Mouse (Mus musculus): ENCODE measurements at regions not wholly inside any gene's neighbourhood (a gene's known extent, or its start where the extent isn't known, plus 50 kb on each side); places are given as distances from the start of the nearest gene placed in this dataset.

DNA sequence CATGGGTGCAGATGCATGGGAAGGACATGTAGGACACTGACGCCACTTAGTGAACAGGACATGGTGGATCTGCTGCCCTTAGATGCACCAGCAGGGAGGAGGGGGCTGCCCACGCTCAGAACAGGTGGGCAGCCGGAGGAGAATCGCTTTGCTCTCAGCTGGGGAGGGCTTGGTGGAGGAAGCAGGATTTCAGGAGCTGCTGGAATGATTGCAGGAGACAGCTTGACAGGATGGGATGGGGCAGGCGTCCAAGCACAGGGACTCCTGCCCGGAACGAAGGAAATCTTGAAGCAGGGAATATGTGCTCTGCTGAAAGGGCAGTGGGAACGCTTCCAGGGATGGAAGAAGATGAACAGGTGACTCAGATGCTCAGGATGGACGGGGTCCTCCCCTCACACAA lies 773.9 kb upstream of the Car8 start:
- Histone ChIP-seq H3K9me3 (ENCODE audit: low read length) (no peaks in the 10 kb centered on the region), H3K27me3 (ENCODE audit: insufficient read depth, low read length) (no peaks in the 10 kb centered on the region), H3K36me3 (replicated peaks; ENCODE audit: insufficient read depth, low read length) (no peaks in the 10 kb centered on the region), H3K4me1 (ENCODE audit: insufficient read depth) (0 out of 2 replicates have a peak, but pooled peaks cover 6% of the 10 kb centered on the region), H3K4me2 (ENCODE audit: low read depth, low read length) (no peak overlapping the region), H3K9ac (replicated peaks) (no peak overlapping the region), H3K27ac (ENCODE audit: low read depth) (no peak overlapping the region), H3K4me3 (ENCODE audit: low read depth, low read length) (no peak overlapping the region)
- WGBS (ENCODE audit: insufficient replicate concordance), result 74% methylated on average over 9 of the region's 9 CpGs
- TF ChIP-seq EP300 (IDR thresholded peaks at IDR 0.05; ENCODE audit: low read depth) (no peak), CTCF (IDR thresholded peaks at IDR 0.05; ENCODE audit: low read depth) (no peak)
- DNase-seq, result no peak
- no peak for ATAC-seq

DNA sequence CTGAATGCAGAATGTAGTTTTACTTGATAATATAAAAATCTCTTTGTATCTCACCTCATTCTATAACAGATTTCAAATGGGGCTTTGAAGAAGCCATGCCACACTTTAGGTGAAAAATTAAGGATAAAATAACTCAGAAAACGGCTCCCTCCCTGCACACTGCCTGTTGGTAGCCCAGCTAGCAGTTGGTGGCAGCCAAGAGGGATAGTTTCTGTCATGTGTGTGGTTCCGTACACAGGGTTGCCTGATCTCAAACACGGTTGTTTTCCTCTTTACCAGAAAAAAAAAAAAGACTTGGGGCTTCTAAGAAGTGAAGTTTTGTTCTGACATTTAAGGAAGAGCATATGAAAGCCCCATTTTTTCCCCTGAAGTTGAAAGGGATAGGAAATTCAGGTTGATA lies 773.1 kb upstream of the Car8 start:
- no peak for ATAC-seq
- 51% methylated on average over 3 of the region's 3 CpGs for WGBS (ENCODE audit: insufficient replicate concordance)
- H3K36me3 ChIP-seq (replicated peaks; ENCODE audit: insufficient read depth, low read length), result no peaks in the 10 kb centered on the region
- TF ChIP-seq CTCF (IDR thresholded peaks at IDR 0.05; ENCODE audit: low read depth) (no peak), EP300 (IDR thresholded peaks at IDR 0.05; ENCODE audit: low read depth) (no peak)
- no peak overlapping the region for H3K4me2 ChIP-seq (ENCODE audit: low read depth, low read length)
- 0 out of 2 replicates have a peak, but pooled peaks cover 6% of the 10 kb centered on the region for H3K4me1 ChIP-seq (ENCODE audit: insufficient read depth)
- H3K4me3 ChIP-seq (ENCODE audit: low read depth, low read length), result no peak overlapping the region
- no peak overlapping the region for H3K27ac ChIP-seq (ENCODE audit: low read depth)
- DNase-seq, result no peak
- no peak overlapping the region for H3K9ac ChIP-seq (replicated peaks)
- H3K9me3 ChIP-seq (ENCODE audit: low read length), result no peaks in the 10 kb centered on the region
- no peaks in the 10 kb centered on the region for H3K27me3 ChIP-seq (ENCODE audit: insufficient read depth, low read length)

DNA sequence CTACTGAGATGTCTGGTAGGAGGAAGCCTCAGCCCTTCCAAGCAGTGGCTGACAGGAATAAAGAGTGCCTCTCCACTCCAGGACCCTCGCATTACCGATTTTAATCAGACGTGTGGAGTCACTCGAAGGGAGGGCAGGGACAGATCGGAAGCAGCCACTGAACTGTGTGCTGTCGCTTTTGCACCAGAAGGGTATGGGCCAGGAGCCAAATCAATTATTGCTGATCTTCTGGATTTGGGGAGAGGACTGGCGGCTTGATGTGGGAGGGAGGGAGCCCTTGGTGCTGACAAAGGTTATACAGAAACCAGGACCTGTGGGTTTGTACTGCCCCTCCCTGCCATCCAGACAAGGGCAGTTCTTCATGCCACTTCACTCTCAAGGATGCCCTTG lies 772.3 kb upstream of the Car8 start:
- Histone ChIP-seq H3K9ac (replicated peaks) (no peak overlapping the region), H3K4me2 (ENCODE audit: low read depth, low read length) (no peak overlapping the region), H3K4me1 (ENCODE audit: insufficient read depth) (0 out of 2 replicates have a peak, but pooled peaks cover 5% of the 10 kb centered on the region), H3K36me3 (replicated peaks; ENCODE audit: insufficient read depth, low read length) (no peaks in the 10 kb centered on the region), H3K27me3 (ENCODE audit: insufficient read depth, low read length) (no peaks in the 10 kb centered on the region), H3K27ac (ENCODE audit: low read depth) (no peak overlapping the region), H3K4me3 (ENCODE audit: low read depth, low read length) (no peak overlapping the region), H3K9me3 (ENCODE audit: low read length) (no peaks in the 10 kb centered on the region)
- DNase-seq, result no peak
- WGBS (ENCODE audit: insufficient replicate concordance), result 64% methylated on average over 7 of the region's 7 CpGs
- no peak for ATAC-seq
- TF ChIP-seq EP300 (IDR thresholded peaks at IDR 0.05; ENCODE audit: low read depth) (no peak), CTCF (IDR thresholded peaks at IDR 0.05; ENCODE audit: low read depth) (no peak)

DNA sequence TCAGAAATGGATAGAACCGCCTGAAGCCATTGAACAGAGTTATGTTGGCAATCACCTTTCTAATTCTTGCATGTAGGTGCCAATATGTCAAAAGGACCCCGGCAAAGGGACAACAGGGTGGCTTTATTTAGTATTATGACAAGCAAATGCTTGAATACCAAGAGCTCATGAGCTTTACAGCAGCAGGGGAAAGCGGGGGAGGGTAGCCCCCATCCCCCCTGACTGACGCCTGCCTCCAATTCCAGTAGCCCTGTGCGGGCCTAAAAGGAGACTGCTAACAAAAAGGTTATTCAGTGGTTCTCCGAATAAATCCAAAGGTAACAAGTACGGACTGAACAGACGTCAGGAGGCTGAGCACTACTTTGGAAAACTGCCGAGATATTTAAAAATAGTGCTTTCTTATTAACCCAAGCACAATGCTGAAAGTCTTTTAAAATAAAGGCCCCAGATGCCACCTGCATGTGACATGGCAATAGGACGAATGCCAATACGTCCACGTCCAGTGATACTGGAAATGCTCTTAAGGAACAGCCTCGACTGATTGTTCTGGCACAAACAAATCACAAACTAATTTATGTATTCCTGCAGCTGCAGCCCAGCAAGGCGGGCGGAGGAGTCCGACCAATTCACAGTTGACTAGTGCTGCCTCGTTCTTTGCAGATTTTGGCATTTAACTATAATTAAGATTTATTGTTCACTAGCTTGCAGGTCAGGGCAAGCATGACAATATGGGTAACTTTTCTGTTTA lies 771.7 kb upstream of the Car8 start:
- no peaks in the 10 kb centered on the region for H3K9me3 ChIP-seq (ENCODE audit: low read length)
- ATAC-seq (no peak), DNase-seq (no peak)
- H3K27me3 ChIP-seq (ENCODE audit: insufficient read depth, low read length), result no peaks in the 10 kb centered on the region
- TF ChIP-seq EP300 (IDR thresholded peaks at IDR 0.05; ENCODE audit: low read depth) (no peak), CTCF (IDR thresholded peaks at IDR 0.05; ENCODE audit: low read depth) (no peak)
- no peak overlapping the region for H3K4me3 ChIP-seq (ENCODE audit: low read depth, low read length)
- H3K4me1 ChIP-seq (ENCODE audit: insufficient read depth), result no peaks in the 10 kb centered on the region
- WGBS (ENCODE audit: insufficient replicate concordance), result 73% methylated on average over 17 of the region's 17 CpGs
- H3K9ac ChIP-seq (replicated peaks), result no peak overlapping the region
- no peaks in the 10 kb centered on the region for H3K36me3 ChIP-seq (replicated peaks; ENCODE audit: insufficient read depth, low read length)
- H3K4me2 ChIP-seq (ENCODE audit: low read depth, low read length), result no peak overlapping the region
- H3K27ac ChIP-seq (ENCODE audit: low read depth), result 0 out of 2 replicates have a peak overlapping the region, but pooled peaks have one; percentile 12

DNA sequence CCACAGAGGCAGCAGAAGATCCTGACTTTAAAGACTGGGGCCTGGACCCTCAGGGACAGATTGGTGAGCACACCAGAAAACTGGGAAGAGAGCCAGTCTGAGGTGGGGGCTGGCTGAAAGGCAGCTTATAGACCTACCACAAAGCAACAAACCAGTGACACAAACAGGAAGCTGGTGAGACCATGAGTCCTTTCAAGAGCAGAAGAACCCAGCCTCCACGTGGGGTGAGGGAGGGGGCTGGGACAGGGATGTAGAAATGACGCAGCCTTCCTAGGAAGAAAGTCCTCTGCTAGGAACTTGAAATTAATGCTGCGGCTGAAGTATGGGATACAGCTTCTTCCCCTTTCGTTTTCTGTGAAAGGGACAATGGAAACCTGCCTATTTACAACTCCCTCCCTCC lies 770.8 kb upstream of the Car8 start:
- 0 out of 2 replicates have a peak overlapping the region, but pooled peaks have one; percentile 8 for H3K4me2 ChIP-seq (ENCODE audit: low read depth, low read length)
- H3K36me3 ChIP-seq (replicated peaks; ENCODE audit: insufficient read depth, low read length), result no peaks in the 10 kb centered on the region
- no peak overlapping the region for H3K4me3 ChIP-seq (ENCODE audit: low read depth, low read length)
- DNase-seq, result peak; percentile 33
- peak; percentile 45 for ATAC-seq
- H3K9ac ChIP-seq (replicated peaks), result no peak overlapping the region
- H3K4me1 ChIP-seq (ENCODE audit: insufficient read depth), result no peaks in the 10 kb centered on the region
- H3K9me3 ChIP-seq (ENCODE audit: low read length), result no peaks in the 10 kb centered on the region
- 35% methylated on average over 4 of the region's 4 CpGs for WGBS (ENCODE audit: insufficient replicate concordance)
- TF ChIP-seq CTCF (IDR thresholded peaks at IDR 0.05; ENCODE audit: low read depth) (no peak), EP300 (IDR thresholded peaks at IDR 0.05; ENCODE audit: low read depth) (no peak)
- H3K27ac ChIP-seq (ENCODE audit: low read depth), result no peak overlapping the region
- no peaks in the 10 kb centered on the region for H3K27me3 ChIP-seq (ENCODE audit: insufficient read depth, low read length)

DNA sequence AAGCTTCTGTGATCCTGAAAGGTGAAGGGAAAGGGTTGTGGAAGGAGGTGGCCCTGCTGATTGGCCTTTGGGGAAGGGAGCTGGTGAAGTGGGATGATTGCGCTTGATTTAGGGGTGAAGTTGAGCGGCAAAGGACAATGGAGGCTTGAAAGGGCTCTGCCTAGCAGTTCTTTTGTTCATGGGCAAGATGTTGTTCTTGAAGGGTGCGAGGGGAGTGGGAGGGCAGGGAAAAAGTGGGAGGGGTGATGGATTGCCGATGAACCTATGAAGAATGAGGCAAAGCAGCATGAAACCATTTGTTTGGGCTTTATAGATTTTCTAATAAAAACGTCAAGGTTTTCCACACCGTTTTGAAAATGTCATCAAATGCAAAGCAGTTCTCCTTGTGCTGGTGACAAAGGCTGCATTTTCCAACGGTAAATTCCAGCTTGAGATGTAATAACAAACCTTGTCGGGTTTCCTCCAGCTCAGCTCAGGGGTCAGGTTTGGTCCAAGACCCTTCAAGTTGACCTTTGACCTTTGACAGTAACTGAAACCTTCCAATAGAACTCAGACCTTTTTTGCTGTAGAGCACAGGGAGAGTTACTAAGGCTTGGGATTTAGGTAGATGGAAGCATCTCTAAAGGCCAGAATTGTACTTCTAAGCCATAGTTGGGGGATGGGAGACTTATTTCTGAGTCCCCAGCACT lies 767.2 kb upstream of the Car8 start:
- H3K9me3 ChIP-seq (ENCODE audit: low read length), result no peaks in the 10 kb centered on the region
- TF ChIP-seq EP300 (IDR thresholded peaks at IDR 0.05; ENCODE audit: low read depth), result no peak
- no peak for TF ChIP-seq CTCF (IDR thresholded peaks at IDR 0.05; ENCODE audit: low read depth)
- H3K4me1 ChIP-seq (ENCODE audit: insufficient read depth), result no peaks in the 10 kb centered on the region
- H3K9ac ChIP-seq (replicated peaks), result no peak overlapping the region
- H3K36me3 ChIP-seq (replicated peaks; ENCODE audit: insufficient read depth, low read length), result no peaks in the 10 kb centered on the region
- no peak overlapping the region for H3K27ac ChIP-seq (ENCODE audit: low read depth)
- H3K27me3 ChIP-seq (ENCODE audit: insufficient read depth, low read length), result no peaks in the 10 kb centered on the region
- H3K4me3 ChIP-seq (ENCODE audit: low read depth, low read length), result no peak overlapping the region
- no peak for DNase-seq
- no peak for ATAC-seq
- WGBS (ENCODE audit: insufficient replicate concordance), result 60% methylated on average over 8 of the region's 8 CpGs
- H3K4me2 ChIP-seq (ENCODE audit: low read depth, low read length), result no peak overlapping the region
